Comparison of ENCODE assay signal across 26 mouse cellular contexts in the genomic region with DNA sequence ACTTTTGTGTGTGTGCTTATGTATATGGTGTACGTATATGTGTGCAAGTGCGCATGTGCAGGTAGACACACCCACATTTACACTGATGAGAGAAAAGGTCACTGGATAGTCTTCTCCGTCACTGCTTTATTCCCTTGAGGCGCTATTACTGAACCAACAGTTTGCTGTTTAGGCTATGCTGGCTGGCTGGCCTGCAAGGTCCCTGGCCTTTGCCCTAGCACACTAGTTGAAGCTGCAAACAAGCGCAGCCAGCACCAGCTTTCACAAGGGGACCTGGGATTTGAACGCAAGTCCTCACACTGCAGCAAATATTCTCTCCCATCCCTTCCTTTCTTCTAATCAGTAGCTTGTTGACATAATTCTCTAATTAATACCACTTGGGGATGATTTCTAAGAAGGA. TPM values are rescaled to one million over a fixed set of nuclear protein-coding genes. Genes with fewer than 3 reads are reported as not detected.
DNase-seq lines count a peak whose midpoint lies in the region; ATAC-seq and TF ChIP-seq lines count a peak whose summit lies in the region.
"Had no signal": no experiment of that assay in that cellular context is flagged by ENCODE, and none has a peak within 500 bp of the region (broad histone marks: within the 10 kb centered on the region; RNA-seq: fewer than 3 reads in every experiment).

No protein-coding gene starts in this region.

- no peaks in the 10 kb centered on the region for H3K27me3 ChIP-seq in intestine, postnatal 0 days (replicated peaks; ENCODE audit: control insufficient read depth, insufficient read depth, low read length)
- H3K27me3 ChIP-seq in intestine, embryonic 16.5 days (replicated peaks; ENCODE audit: control insufficient read depth, insufficient read depth, low read length), result no peaks in the 10 kb centered on the region
- H3K27me3 ChIP-seq in embryonic facial prominence, embryonic 15.5 days, result no peaks in the 10 kb centered on the region
- H3K27me3 ChIP-seq: forebrain, embryonic 15.5 days; hindbrain, embryonic 15.5 days; liver, embryonic 13.5 days; stomach, embryonic 15.5 days had no signal

- no peak overlapping the region for H3K4me3 ChIP-seq in intestine, postnatal 0 days (ENCODE audit: low read depth, low read length)
- no peak overlapping the region for H3K4me3 ChIP-seq in intestine, embryonic 16.5 days (ENCODE audit: low read length)
- H3K4me3 ChIP-seq in layer of hippocampus, adult 2 months, result no peak overlapping the region
- no peak overlapping the region for H3K4me3 ChIP-seq in embryonic facial prominence, embryonic 15.5 days (replicated peaks)
- H3K4me3 ChIP-seq: forebrain, embryonic 15.5 days; heart, embryonic 10.5 days; hindbrain, embryonic 15.5 days; liver, embryonic 13.5 days; midbrain, embryonic 10.5 days; stomach, embryonic 15.5 days had no signal

- peak; percentile 47 for ATAC-seq in intestine, postnatal 0 days
- no peak for ATAC-seq in intestine, embryonic 16.5 days
- 0 out of 2 replicates have a peak, but pooled peaks have one; percentile 51 for ATAC-seq in embryonic facial prominence, embryonic 15.5 days (ENCODE audit: insufficient number of reproducible peaks, low FRiP score, low TSS enrichment, low read depth)
- ATAC-seq: forebrain, embryonic 15.5 days had no signal

- no peak overlapping the region for H3K4me2 ChIP-seq in intestine, postnatal 0 days (replicated peaks; ENCODE audit: low read depth)
- no peak overlapping the region for H3K4me2 ChIP-seq in intestine, embryonic 16.5 days (ENCODE audit: low read depth, low read length)
- no peak overlapping the region for H3K4me2 ChIP-seq in embryonic facial prominence, embryonic 15.5 days (replicated peaks)
- H3K4me2 ChIP-seq: forebrain, embryonic 15.5 days; hindbrain, embryonic 15.5 days; liver, embryonic 13.5 days; stomach, embryonic 15.5 days had no signal

- peaks cover 7% of the 10 kb centered on the region for H3K36me3 ChIP-seq in intestine, postnatal 0 days (ENCODE audit: control insufficient read depth, insufficient read depth)
- H3K36me3 ChIP-seq in intestine, embryonic 16.5 days (ENCODE audit: control insufficient read depth, insufficient read depth, low read length), result no peaks in the 10 kb centered on the region
- peaks cover 6% of the 10 kb centered on the region; the same call in 1 of the 2 replicates for H3K36me3 ChIP-seq in embryonic facial prominence, embryonic 15.5 days
- H3K36me3 ChIP-seq: stomach, embryonic 15.5 days had no signal

- no peak overlapping the region for H3K27ac ChIP-seq in intestine, postnatal 0 days (ENCODE audit: low read depth, low read length)
- H3K27ac ChIP-seq in intestine, embryonic 16.5 days (ENCODE audit: low read length), result no peak overlapping the region
- 0 out of 2 replicates have a peak overlapping the region, but pooled peaks have one; percentile 11 for H3K27ac ChIP-seq in layer of hippocampus, adult 2 months
- no peak overlapping the region for H3K27ac ChIP-seq in embryonic facial prominence, embryonic 15.5 days (replicated peaks)
- H3K27ac ChIP-seq: forebrain, embryonic 15.5 days; heart, embryonic 10.5 days; hindbrain, embryonic 15.5 days; liver, embryonic 13.5 days; midbrain, embryonic 10.5 days; stomach, embryonic 15.5 days had no signal

- intact Hi-C loops in gastrocnemius, postnatal 36 days (cut with DNase I), result loop anchor here (5.0 kb wide), 1 partner anchor 117 kb away; no protein-coding TSS in a partner anchor

- WGBS in intestine, postnatal 0 days, result 67% methylated on average over 6 of the region's 6 CpGs
- 87% methylated on average over 6 of the region's 6 CpGs for WGBS in intestine, embryonic 16.5 days
- 71% methylated on average over 6 of the region's 6 CpGs for WGBS in embryonic facial prominence, embryonic 15.5 days

- H3K4me1 ChIP-seq in intestine, postnatal 0 days (replicated peaks; ENCODE audit: control insufficient read depth, insufficient read depth, low read length), result no peaks in the 10 kb centered on the region
- H3K4me1 ChIP-seq in intestine, embryonic 16.5 days (ENCODE audit: control insufficient read depth, insufficient read depth, low read length), result no peaks in the 10 kb centered on the region
- no peaks in the 10 kb centered on the region for H3K4me1 ChIP-seq in embryonic facial prominence, embryonic 15.5 days
- H3K4me1 ChIP-seq: forebrain, embryonic 15.5 days; stomach, embryonic 15.5 days had no signal

- no peaks in the 10 kb centered on the region for H3K9me3 ChIP-seq in intestine, postnatal 0 days (ENCODE audit: control insufficient read depth)
- no peaks in the 10 kb centered on the region for H3K9me3 ChIP-seq in intestine, embryonic 16.5 days (ENCODE audit: control insufficient read depth, low read length)
- no peaks in the 10 kb centered on the region for H3K9me3 ChIP-seq in embryonic facial prominence, embryonic 15.5 days (replicated peaks)
- H3K9me3 ChIP-seq: forebrain, embryonic 15.5 days; heart, embryonic 10.5 days; hindbrain, embryonic 15.5 days; liver, embryonic 13.5 days; midbrain, embryonic 10.5 days; stomach, embryonic 15.5 days had no signal

- no peak for DNase-seq in layer of hippocampus, adult 2 months (ENCODE audit: low spot score in 2 of 2)
- no peak for DNase-seq in layer of hippocampus, adult 8-10 months (ENCODE audit: low spot score in 2 of 2)
- peak; percentile 50 for DNase-seq in yolk sac, embryonic 10.5 days (ENCODE audit: low spot score)
- no peak for DNase-seq in gastrocnemius, postnatal 36 days
- DNase-seq: B cell, adult 2 months; cerebellum, adult 2 months; cerebellum, postnatal 25 days; left cerebral cortex, postnatal 4 days; liver, embryonic 13.5 days; right cerebral cortex, postnatal 4 days; thymus, postnatal 36 days had no signal

- TF ChIP-seq CTCF in intestine, postnatal 0 days (IDR thresholded peaks at IDR 0.05; ENCODE audit: low read depth), result no peak
- no peak for TF ChIP-seq CTCF in layer of hippocampus, adult 2 months (conservative IDR thresholded peaks at IDR 0.05)

- no peak overlapping the region for H3K9ac ChIP-seq in intestine, postnatal 0 days (ENCODE audit: low read depth, low read length)
- H3K9ac ChIP-seq in intestine, embryonic 16.5 days (ENCODE audit: low read depth, low read length), result no peak overlapping the region
- no peak overlapping the region for H3K9ac ChIP-seq in embryonic facial prominence, embryonic 15.5 days
- H3K9ac ChIP-seq: forebrain, embryonic 15.5 days; hindbrain, embryonic 15.5 days; liver, embryonic 13.5 days; stomach, embryonic 15.5 days had no signal

RNA-seq across cellular contexts. Expression of a gene that starts 9.4 kb away (rescaled TPM):
- 9.7 and 10.6 TPM in 2 replicates for polyA plus RNA-seq in intestine, postnatal 0 days (2015; fragmentation: Nextera tagmentation; extraction: Ambion mirVana)
- 16.4 and 17.3 TPM in 2 replicates for polyA plus RNA-seq in intestine, embryonic 16.5 days (2015; fragmentation: Nextera tagmentation; extraction: Ambion mirVana)
- total RNA-seq in layer of hippocampus, adult 2 months (2021), result 10 to 100 TPM; 17.3 to 18.2 TPM
- total RNA-seq in layer of hippocampus, adult 8-10 months (2022), result 10 to 100 TPM; 16.7 to 18.6 (median 17.6) TPM
- 25.4 and 26.4 TPM in 2 replicates for polyA plus RNA-seq in embryonic facial prominence, embryonic 15.5 days (2015; fragmentation: Nextera tagmentation; extraction: Ambion mirVana)
- 1 to 10 TPM; 6.2 to 7.0 TPM for total RNA-seq in gastrocnemius, postnatal 36 days (2021)

RNA-seq across cellular contexts. Expression of a gene that starts 9.5 kb away (rescaled TPM):
- 25.6 and 27.4 TPM in 2 replicates for polyA plus RNA-seq in intestine, postnatal 0 days (2015; fragmentation: Nextera tagmentation; extraction: Ambion mirVana)
- 30.2 and 31.0 TPM in 2 replicates for polyA plus RNA-seq in intestine, embryonic 16.5 days (2015; fragmentation: Nextera tagmentation; extraction: Ambion mirVana)
- 10 to 100 TPM; 10.2 to 11.2 TPM for total RNA-seq in layer of hippocampus, adult 2 months (2021)
- total RNA-seq in layer of hippocampus, adult 8-10 months (2022), result 1 to 10 TPM; 7.6 to 10.0 (median 8.7) TPM
- polyA plus RNA-seq in embryonic facial prominence, embryonic 15.5 days (2015; fragmentation: Nextera tagmentation; extraction: Ambion mirVana), result 19.0 and 19.6 TPM in 2 replicates
- 1 to 10 TPM; 4.9 to 6.3 TPM for total RNA-seq in gastrocnemius, postnatal 36 days (2021)

RNA-seq across cellular contexts. Expression of a gene that starts 49.8 kb away (rescaled TPM):
- polyA plus RNA-seq in intestine, postnatal 0 days (2015; fragmentation: Nextera tagmentation; extraction: Ambion mirVana), result 2.7 and 4.2 TPM in 2 replicates
- polyA plus RNA-seq in intestine, embryonic 16.5 days (2015; fragmentation: Nextera tagmentation; extraction: Ambion mirVana), result 1.2 TPM in 2 replicates
- not detected for total RNA-seq in layer of hippocampus, adult 2 months (2021)
- under 1 TPM in 1 of 4 experiments, not detected in 3; 0.47 TPM for total RNA-seq in layer of hippocampus, adult 8-10 months (2022)
- 0.18 TPM in 1 of 2 replicates, not detected in the other for polyA plus RNA-seq in embryonic facial prominence, embryonic 15.5 days (2015; fragmentation: Nextera tagmentation; extraction: Ambion mirVana)
- total RNA-seq in gastrocnemius, postnatal 36 days (2021), result not detected
- total RNA-seq: granulocyte monocyte progenitor cell, adult 5-6 weeks; hematopoietic stem cell, adult 5-6 weeks; layer of hippocampus, postnatal 14 days; left cerebral cortex, adult 8-10 months; left cerebral cortex, postnatal 4 days; MEL had no signal
- polyA plus RNA-seq: large intestine, adult 2 months; neural tube, embryonic 14.5 days had no signal
